Mouse (Mus musculus): Measurements from ENCODE around the gene Shf. TPM values are rescaled to one million over a fixed set of nuclear protein-coding genes. Genes with fewer than 3 reads are reported as not detected.

The Shf gene
- total RNA-seq, 4 experiments from 2014 or later = 4.4 to 7.3 (median 5.7) TPM

GRCm38 (mm10) chr2:122302574-122303241, 66.3 kb downstream of the Shf start:
- DNase-seq (ENCODE audit: low spot score) = peak; percentile 53

GRCm38 (mm10) chr2:122301921-122302573, 66.9 kb downstream of the Shf start:
- no peak for DNase-seq (ENCODE audit: low spot score)

GRCm38 (mm10) chr2:122301081-122301920, 67.7 kb downstream of the Shf start:
- DNase-seq (ENCODE audit: low spot score) = no peak

GRCm38 (mm10) chr2:122300656-122301020, 68.3 kb downstream of the Shf start:
- DNase-seq (ENCODE audit: low spot score) = no peak

- DNase-seq (ENCODE audit: low spot score) = no peak
Observed at GRCm38 (mm10) chr2:122299911-122300655, 68.9 kb downstream of the Shf start.

Other genes starting within 250 kb of the Shf start
- 100 to 1,000 TPM; 199 to 255 (median 220) TPM for gene B2m, start 221.5 kb downstream of the Shf start, total RNA-seq (2022)
- under 1 TPM in 1 of 4 experiments, not detected in 3; 0.22 TPM for gene Trim69, start 208.5 kb downstream of the Shf start, total RNA-seq (2022)
- not detected for gene Patl2, start 183.0 kb downstream of the Shf start, total RNA-seq (2022)
- not detected for gene Terb2, start 182.9 kb downstream of the Shf start, total RNA-seq (2022)
- 100 to 1,000 TPM; 182 to 228 (median 200) TPM for gene Sord, start 134.4 kb downstream of the Shf start, total RNA-seq (2022)
- gene Duox2, start 70.7 kb downstream of the Shf start, total RNA-seq (2022) = under 1 TPM; 0.46 to 0.82 (median 0.54) TPM
- gene Duoxa2, start 70.3 kb downstream of the Shf start, total RNA-seq (2022) = under 1 TPM in 3 of 4 experiments, not detected in 1; 0.17 to 0.31 (median 0.25) TPM
- under 1 TPM in 3 of 4 experiments, not detected in 1; 0.14 to 0.37 (median 0.34) TPM for gene Duoxa1, start 55.4 kb downstream of the Shf start, total RNA-seq (2022)
- under 1 TPM in 3 of 4 experiments, not detected in 1; 0.20 to 0.28 (median 0.27) TPM for gene Duox1, start 53.5 kb downstream of the Shf start, total RNA-seq (2022)
- 10 to 100 TPM; 16.0 to 22.8 (median 19.8) TPM for gene Slc28a2, start 57.3 kb upstream of the Shf start, total RNA-seq (2022)
- gene Gm14085, start 115.8 kb upstream of the Shf start, total RNA-seq (2022) = under 1 TPM; 0.34 to 0.72 (median 0.61) TPM
- 1 to 10 TPM; 2.4 to 3.9 (median 2.6) TPM for gene Gatm, start 242.1 kb upstream of the Shf start, total RNA-seq (2022)

Data from heart, adult 8-10 months (tissue).